Mouse (Mus musculus) ES-E14 (cell line): Measurements from ENCODE around the gene Kantr.
"Not testable (repeated sequence)": the region's sequence is repeated elsewhere in the genome, so short reads cannot be mapped to it uniquely, and the experiment has no call there.

Experiments
- CHD2 ChIP-seq: IDR thresholded peaks from 2 replicates; pipeline ENCODE4 v1.6.1; 2014; ENCODE audit warnings: mild to moderate bottlenecking, low read depth, low read length, inconsistent platforms
- HCFC1 ChIP-seq: IDR thresholded peaks from 2 replicates; pipeline ENCODE4 v1.6.1; 2012; ENCODE audit warnings: low read length, inconsistent platforms, borderline replicate concordance; ENCODE audit not compliant: insufficient read depth
- MAFK ChIP-seq: IDR thresholded peaks from 2 replicates; pipeline ENCODE4 v1.6.1; 2014; ENCODE audit warnings: mild to moderate bottlenecking, low read depth, low read length, inconsistent platforms; ENCODE audit not compliant: insufficient read depth
- ZC3H11A ChIP-seq: IDR thresholded peaks from 2 replicates; pipeline ENCODE4 v1.6.1; 2012; ENCODE audit warnings: low read depth, mild to moderate bottlenecking, inconsistent platforms, low read length, borderline replicate concordance
- ZNF384 ChIP-seq: IDR thresholded peaks from 2 replicates; pipeline ENCODE4 v1.6.1; 2012; ENCODE audit warnings: low read depth, low read length, inconsistent platforms

DNA sequence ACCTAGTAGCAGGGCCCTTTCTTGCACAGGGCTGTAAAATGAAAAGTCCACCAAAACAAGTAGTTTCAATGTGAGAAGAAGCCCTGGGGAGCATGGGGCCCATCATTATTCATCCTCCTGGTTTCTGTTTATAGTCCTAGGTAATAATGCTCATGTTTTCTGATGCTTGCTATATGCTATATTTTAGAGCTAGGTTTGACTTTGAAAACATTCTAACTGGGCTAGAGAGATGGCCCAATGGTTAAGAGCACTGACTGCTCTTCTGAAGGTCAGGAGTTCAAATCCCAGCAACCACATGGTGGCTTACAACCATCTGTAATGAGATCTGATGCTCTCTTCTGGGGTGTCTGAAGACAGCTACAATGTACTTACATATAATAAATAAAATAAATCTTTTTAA lies 2.1 kb upstream of the Kantr start:
- not testable (repeated sequence) for TF ChIP-seq MAFK, ZNF384, CHD2, ZC3H11A, HCFC1
